Mouse (Mus musculus) MEL (cell line): ENCODE data around the gene Ippk. TPM values are rescaled to one million over a fixed set of nuclear protein-coding genes. Genes with fewer than 3 reads are reported as not detected.

Source experiments
- DNase-seq: peaks from one replicate; pipeline ENCODE4 v3.0.0; 2011; ENCODE audit warnings: low read depth, low spot score
- H3K27ac ChIP-seq: 2 replicates; pipeline ENCODE4 v1.5.1; 2012; ENCODE audit warnings: low read depth, mild to moderate bottlenecking, control low read depth, low read length, moderate library complexity; ENCODE audit not compliant: control insufficient read depth
- H3K27me3 ChIP-seq, 2 experiments: fragments of 150-350 bp in 1 of 2; sonication (generic) in 1 of 2; 2 replicates each; pipeline ENCODE4 v1.6.1; 2012; ENCODE audit warnings: low read length in 2 of 2, mild to moderate bottlenecking in 2 of 2, improper control_type of control experiment in 1 of 2, moderate library complexity in 1 of 2; ENCODE audit not compliant: insufficient read depth in 2 of 2, control insufficient read depth in 1 of 2
- H3K36me3 ChIP-seq, 2 experiments: 2 replicates each; pipeline ENCODE4 v1.6.1; 2012 to 2014; ENCODE audit warnings: low read length in 2 of 2, improper control_type of control experiment in 1 of 2, inconsistent platforms in 1 of 2, mild to moderate bottlenecking in 1 of 2; ENCODE audit not compliant: insufficient read depth in 2 of 2, control insufficient read depth in 1 of 2
- H3K4me1 ChIP-seq, 2 experiments: fragments of 150-350 bp in 1 of 2; sonication (generic) in 1 of 2; 2 replicates each; pipeline ENCODE4 v1.6.1; 2012; ENCODE audit warnings: low read length in 2 of 2, improper control_type of control experiment in 1 of 2, mild to moderate bottlenecking in 1 of 2; ENCODE audit not compliant: insufficient read depth in 2 of 2, control insufficient read depth in 1 of 2
- H3K4me3 ChIP-seq, 2 experiments: fragments of 150-350 bp in 1 of 2; sonication (generic) in 1 of 2; 2 replicates each; pipeline ENCODE4 v1.5.1; 2012; ENCODE audit warnings: low read depth in 2 of 2, low read length in 2 of 2, mild to moderate bottlenecking in 2 of 2, moderate library complexity in 2 of 2, control low read depth in 1 of 2, improper control_type of control experiment in 1 of 2; ENCODE audit not compliant: control insufficient read depth in 1 of 2, insufficient read depth in 1 of 2
- H3K79me2 ChIP-seq: 2 replicates; pipeline ENCODE4 v1.6.1; 2012; ENCODE audit warnings: mild to moderate bottlenecking, low read length, moderate library complexity; ENCODE audit not compliant: control insufficient read depth, poor library complexity, insufficient read depth
- H3K9ac ChIP-seq: 2 replicates; pipeline ENCODE4 v1.6.1; 2012; ENCODE audit warnings: low read depth, mild to moderate bottlenecking, control low read depth, low read length, moderate library complexity; ENCODE audit not compliant: control insufficient read depth, poor library complexity, severe bottlenecking
- H3K9me3 ChIP-seq: fragments of 150-350 bp; sonication (generic); replicated peaks from 2 replicates; pipeline ENCODE4 v1.6.1; 2012; ENCODE audit warnings: mild to moderate bottlenecking, low read length, improper control_type of control experiment, moderate library complexity; ENCODE audit not compliant: insufficient read depth
- CHD1 ChIP-seq: IDR thresholded peaks from 2 replicates; pipeline ENCODE4 v1.6.1; 2012; ENCODE audit warnings: low read depth, mild to moderate bottlenecking, inconsistent platforms, low read length, improper control_type of control experiment
- CHD2 ChIP-seq: IDR thresholded peaks from 2 replicates; pipeline ENCODE4 v1.6.1; 2011; ENCODE audit warnings: low read length, improper control_type of control experiment
- ELF1 ChIP-seq: IDR thresholded peaks from 2 replicates; pipeline ENCODE4 v1.6.1; 2014; ENCODE audit warnings: low read depth, mild to moderate bottlenecking, inconsistent platforms, low read length, improper control_type of control experiment, moderate library complexity
- EP300 ChIP-seq, 2 experiments: IDR thresholded peaks; 2 replicates each; pipeline ENCODE4 v1.6.1; 2011; ENCODE audit warnings: improper control_type of control experiment in 2 of 2, low read length in 2 of 2, low read depth in 1 of 2, mild to moderate bottlenecking in 1 of 2
- ETS1 ChIP-seq: IDR thresholded peaks from 2 replicates; pipeline ENCODE4 v1.6.1; 2012; ENCODE audit warnings: low read depth, mild to moderate bottlenecking, inconsistent platforms, low read length, improper control_type of control experiment, moderate library complexity
- GATA1 ChIP-seq: IDR thresholded peaks from 2 replicates; pipeline ENCODE4 v1.6.1; 2011; ENCODE audit warnings: low read depth, low read length, improper control_type of control experiment
- JUND ChIP-seq: IDR thresholded peaks from 2 replicates; pipeline ENCODE4 v1.6.1; 2011; ENCODE audit warnings: low read depth, mild to moderate bottlenecking, improper control_type of control experiment, low read length
- MEF2A ChIP-seq: IDR thresholded peaks from 2 replicates; pipeline ENCODE4 v1.6.1; 2014; ENCODE audit warnings: low read depth, mild to moderate bottlenecking, inconsistent platforms, low read length, improper control_type of control experiment; ENCODE audit not compliant: poor library complexity, insufficient replicate concordance, severe bottlenecking; ENCODE audit errors: extremely low read depth
- MYC ChIP-seq: IDR thresholded peaks from 2 replicates; pipeline ENCODE4 v1.6.1; 2011; ENCODE audit warnings: low read depth, mild to moderate bottlenecking, low read length, improper control_type of control experiment, moderate library complexity
- NELFE ChIP-seq: IDR thresholded peaks from 2 replicates; pipeline ENCODE4 v1.6.1; 2011; ENCODE audit warnings: low read depth, low read length, improper control_type of control experiment
- POLR2A ChIP-seq, 2 experiments: IDR thresholded peaks; 2 replicates each; pipeline ENCODE4 v1.6.1; 2011 to 2012; ENCODE audit warnings: low read length in 2 of 2, mild to moderate bottlenecking in 2 of 2, control low read depth in 1 of 2, improper control_type of control experiment in 1 of 2, low read depth in 1 of 2, moderate library complexity in 1 of 2; ENCODE audit not compliant: control insufficient read depth in 1 of 2, insufficient read depth in 1 of 2, poor library complexity in 1 of 2
- POLR2AphosphoS2 ChIP-seq: IDR thresholded peaks from 2 replicates; pipeline ENCODE4 v1.6.1; 2011; ENCODE audit warnings: low read length, improper control_type of control experiment
- POLR2AphosphoS5 ChIP-seq: IDR thresholded peaks from 2 replicates; pipeline ENCODE4 v1.6.1; 2012; ENCODE audit warnings: low read depth, borderline replicate concordance, mild to moderate bottlenecking, inconsistent platforms, low read length, moderate library complexity, mixed read lengths
- RCOR1 ChIP-seq: IDR thresholded peaks from 2 replicates; pipeline ENCODE4 v1.6.1; 2012; ENCODE audit warnings: low read depth, mild to moderate bottlenecking, inconsistent platforms, low read length, improper control_type of control experiment
- TCF12 ChIP-seq: IDR thresholded peaks from 2 replicates; pipeline ENCODE4 v1.6.1; 2014; ENCODE audit warnings: low read depth, mild to moderate bottlenecking, inconsistent platforms, low read length, improper control_type of control experiment, moderate library complexity
- USF1 ChIP-seq: IDR thresholded peaks from 2 replicates; pipeline ENCODE4 v1.6.1; 2014; ENCODE audit warnings: low read depth, mild to moderate bottlenecking, inconsistent platforms, low read length, improper control_type of control experiment, moderate library complexity
- ZC3H11A ChIP-seq: IDR thresholded peaks from 2 replicates; pipeline ENCODE4 v1.6.1; 2012; ENCODE audit warnings: low read depth, mild to moderate bottlenecking, inconsistent platforms, low read length, improper control_type of control experiment
- ZNF384 ChIP-seq: IDR thresholded peaks from 2 replicates; pipeline ENCODE4 v1.6.1; 2012; ENCODE audit warnings: low read depth, mild to moderate bottlenecking, inconsistent platforms, low read length, improper control_type of control experiment
- polyA plus RNA-seq, 2 experiments: library from polyadenylated mRNA; stranded (reverse) in 1 of 2; unstranded in 1 of 2; fragments of >175 nt in 1 of 2; fragments of >200 nt in 1 of 2; gene quantifications; 2 replicates each; pipeline versions ENCODE4 v1.2.1 to v1.2.4; 2012; ENCODE audit warnings: low replicate concordance in 2 of 2, low read depth in 1 of 2; ENCODE audit not compliant: insufficient read length in 2 of 2, insufficient read depth in 1 of 2, missing spikeins in 1 of 2
- total RNA-seq: library from RNA; depleted of rRNA; stranded (reverse); fragments of 300-350 nt; gene quantifications from 2 replicates; pipeline ENCODE4 v1.2.3, GENCODE M21; 2012

Ippk gene
- total and polyA plus RNA-seq, 3 experiments = 14.0 to 19.6 TPM; not detected in 1

GRCm38 (mm10) chr13:49504510-49504909 lies 83.5 kb downstream of the Ippk start, which contains the start of gene Ecm2:
Ecm2 (plus strand) TSS chr13:49504810.
- no peaks in the 10 kb centered on the region for H3K27me3 ChIP-seq
- H3K4me1 ChIP-seq = no peaks in the 10 kb centered on the region
- H3K9ac ChIP-seq = no peak within 1 kb of the TSS
- H3K4me3 ChIP-seq = no peak within 1 kb of the TSS
- H3K9me3 ChIP-seq = no peaks in the 10 kb centered on the region
- H3K27ac ChIP-seq = no peak within 1 kb of the TSS
- H3K36me3 ChIP-seq = no peaks in the 10 kb centered on the region; a peak in 1 of 4 replicates
- TF ChIP-seq RCOR1 = no peak
- no peak for TF ChIP-seq NELFE
- no peak for TF ChIP-seq POLR2AphosphoS5
- TF ChIP-seq USF1 = no peak
- no peak for TF ChIP-seq ZC3H11A
- no peak for TF ChIP-seq ETS1
- TF ChIP-seq CHD1 = no peak
- DNase-seq = no peak
- no peaks in the 10 kb centered on the region for H3K79me2 ChIP-seq

- TF ChIP-seq TCF12 (no peak), POLR2A (IDR thresholded peaks at IDR 0.05; ENCODE audit: control insufficient read depth in 1 of 2, insufficient read depth in 1 of 2, low read depth in 1 of 2, low read length in 2 of 2, poor library complexity in 1 of 2) (no peak), ZNF384 (no peak), GATA1 (no peak), MYC (no peak), NELFE (no peak), MEF2A (no peak), POLR2AphosphoS5 (no peak), CHD2 (no peak), ELF1 (no peak), POLR2AphosphoS2 (no peak), USF1 (no peak), EP300 (IDR thresholded peaks at IDR 0.05; ENCODE audit: low read depth in 1 of 2, low read length in 2 of 2) (no peak), JUND (no peak)
- Histone ChIP-seq H3K9me3 (no peaks in the 10 kb centered on the region), H3K27me3 (no peaks in the 10 kb centered on the region)
Observed at GRCm38 (mm10) chr13:49505776-49506175, 84.7 kb downstream of the Ippk start.

More at GRCm38 (mm10) chr13:49505776-49506175, 84.7 kb downstream of the Ippk start:
- no peak overlapping the region for H3K9ac ChIP-seq
- no peak overlapping the region for H3K27ac ChIP-seq
- H3K79me2 ChIP-seq = no peaks in the 10 kb centered on the region
- DNase-seq = no peak
- no peaks in the 10 kb centered on the region; a peak in 1 of 4 replicates for H3K36me3 ChIP-seq
- H3K4me1 ChIP-seq = no peaks in the 10 kb centered on the region
- H3K4me3 ChIP-seq = no peak overlapping the region
